Mouse (Mus musculus) layer of hippocampus, adult 2 months (tissue): ENCODE measurements at regions not wholly inside any gene's neighbourhood (a gene's known extent, or its start where the extent isn't known, plus 50 kb on each side); places are given as distances from the start of the nearest gene placed in this dataset.

Experiments used
- DNase-seq, 2 experiments: peaks; one replicate each; pipeline ENCODE4 v3.0.0; 2022; ENCODE audit warnings: low spot score in 2 of 2
- H3K27ac ChIP-seq: fragments of 200-600 bp; 2 replicates; pipeline ENCODE4 v1.8.1; 2022
- H3K4me3 ChIP-seq: fragments of 200-600 bp; 2 replicates; pipeline ENCODE4 v1.8.1; 2022; ENCODE audit warnings: mild to moderate bottlenecking
- CTCF ChIP-seq: fragments of 200-600 bp; conservative IDR thresholded peaks from 2 replicates; pipeline ENCODE4 v1.8.1; 2022; ENCODE audit warnings: antibody characterized with exemption, mild to moderate bottlenecking, moderate library complexity

DNA sequence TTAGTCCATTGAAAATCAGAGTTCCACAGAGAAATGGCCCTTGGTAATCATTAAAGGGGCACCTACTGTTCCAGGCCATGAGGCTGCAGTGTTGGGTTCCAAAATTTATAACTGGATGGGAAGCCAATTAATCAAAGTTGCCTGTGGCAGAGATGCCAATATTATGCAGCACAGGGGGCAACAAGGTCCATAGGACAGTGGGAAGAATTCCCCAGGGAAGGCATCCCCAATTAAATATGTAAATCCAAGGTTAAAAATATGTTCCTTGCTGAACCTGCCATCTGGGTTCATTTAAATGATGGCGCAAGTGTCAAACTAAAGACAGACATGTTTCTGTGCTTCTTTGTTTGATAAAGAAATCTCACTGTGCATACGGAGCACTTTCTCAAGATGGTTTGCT is 273.1 kb upstream of the Sema6d start:
- TF ChIP-seq CTCF, result no peak
- Histone ChIP-seq H3K4me3 (no peak overlapping the region), H3K27ac (no peak overlapping the region)
- no peak for DNase-seq

DNA sequence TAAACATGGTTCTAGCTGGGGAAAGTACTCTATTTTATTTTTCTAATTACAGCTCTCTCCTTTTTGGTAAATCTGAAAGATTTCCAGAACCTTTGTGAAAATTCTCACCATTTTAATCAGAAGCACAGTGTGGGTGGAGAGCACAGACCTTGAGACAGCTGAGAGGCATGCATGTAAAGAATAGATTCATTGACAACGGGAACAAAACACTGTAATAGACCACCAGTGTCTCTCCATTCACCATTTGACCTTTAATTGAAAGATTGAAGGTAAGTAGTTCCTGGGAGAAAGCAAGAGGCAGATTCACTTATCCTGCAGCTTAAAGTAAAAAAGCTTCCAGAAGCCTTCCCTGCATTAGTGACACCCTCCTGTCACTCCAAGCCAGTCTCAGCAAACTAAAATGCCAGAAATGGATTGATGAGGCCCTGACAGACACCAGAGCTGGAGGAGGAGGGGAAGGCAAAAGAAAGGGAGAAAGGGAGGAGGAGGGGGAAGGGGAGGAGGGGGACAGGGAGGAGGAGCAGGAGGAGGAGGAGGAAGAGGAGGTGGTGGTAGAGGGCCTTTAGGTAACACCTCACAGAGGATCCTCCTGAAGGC is 256.1 kb upstream of the Sema6d start:
- no peak overlapping the region for H3K4me3 ChIP-seq
- TF ChIP-seq CTCF, result no peak
- no peak for DNase-seq
- H3K27ac ChIP-seq, result no peak overlapping the region
